Mouse (Mus musculus) heart, postnatal 0 days (tissue): ENCODE measurements around the gene Gm11444.

Experiments used
- CTCF ChIP-seq: IDR thresholded peaks from 2 replicates; pipeline ENCODE4 v1.5.1; 2016; ENCODE audit warnings: antibody characterized with exemption, control low read depth, low read depth
- EP300 ChIP-seq: IDR thresholded peaks from 2 replicates; pipeline ENCODE4 v1.6.1; 2016; ENCODE audit warnings: antibody characterized with exemption, low read depth

GRCm38 (mm10) chr11:85842596-85843346 lies 7.4 kb downstream of the Gm11444 start:
- TF ChIP-seq CTCF (no peak), EP300 (no peak)
